Mouse (Mus musculus) liver (tissue): ENCODE measurements at regions not wholly inside any gene's neighbourhood (a gene's known extent, or its start where the extent isn't known, plus 50 kb on each side); places are given as distances from the start of the nearest gene placed in this dataset.

Experiments used
- DNase-seq: peaks from one replicate; pipeline ENCODE4 v3.0.0-alpha.2; 2020; ENCODE audit warnings: mixed read lengths

DNA sequence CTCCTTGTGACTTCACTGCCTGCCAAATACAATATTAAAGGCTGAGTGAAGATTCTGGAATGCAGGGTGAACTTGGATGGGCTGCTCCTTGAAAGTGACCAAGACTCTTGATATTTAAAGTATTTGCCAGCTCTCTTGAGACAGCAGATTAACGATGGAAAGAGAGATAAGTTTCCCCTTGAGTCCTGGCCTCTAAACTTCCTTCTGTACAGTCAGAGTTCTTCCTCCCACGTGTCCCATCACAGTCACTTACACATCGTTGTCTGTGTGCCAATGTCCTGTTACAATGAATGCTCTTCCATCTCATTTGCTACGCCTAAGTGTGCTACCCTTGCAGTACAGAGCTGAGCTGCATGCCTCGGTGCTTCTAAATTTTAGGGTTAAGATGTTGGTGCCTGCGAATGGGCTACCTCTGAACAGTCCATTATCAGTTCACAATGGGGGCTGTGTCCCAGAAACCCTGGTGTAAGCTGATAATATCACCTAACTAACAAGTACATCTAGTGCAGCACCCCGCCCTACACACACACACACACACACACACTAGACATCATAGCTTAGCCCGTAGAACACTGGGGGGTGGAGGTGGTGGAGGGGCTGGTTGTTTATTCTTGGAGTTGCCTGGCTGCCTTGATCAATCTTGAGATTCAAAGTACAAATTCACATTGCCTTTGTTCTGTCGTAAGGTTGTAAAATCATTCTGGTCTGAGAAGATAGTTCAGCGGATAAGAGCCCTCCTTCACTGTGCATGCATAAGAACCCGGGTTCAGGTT, 207.9 kb upstream of the Pgrmc2 start:
- no peak for DNase-seq

DNA sequence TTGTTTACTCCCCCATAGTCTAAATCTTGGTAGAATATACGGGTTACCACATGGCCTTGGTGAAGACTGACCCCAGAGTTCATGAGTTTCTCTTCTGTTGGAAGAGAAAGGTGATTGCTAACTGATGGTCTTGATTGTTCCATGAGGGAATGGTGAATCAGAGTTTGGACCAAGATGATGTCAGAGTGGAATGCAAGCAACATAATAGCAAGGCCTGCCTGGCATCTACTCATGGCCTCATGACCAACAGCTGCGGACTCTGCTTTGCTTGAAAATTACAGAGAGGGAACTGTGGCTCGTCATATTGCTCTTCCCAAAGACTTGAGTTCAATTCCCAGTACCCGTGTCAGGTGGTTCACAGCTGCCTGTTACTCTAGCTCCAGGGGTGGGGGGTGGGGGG, 205.9 kb upstream of the Pgrmc2 start:
- no peak for DNase-seq

DNA sequence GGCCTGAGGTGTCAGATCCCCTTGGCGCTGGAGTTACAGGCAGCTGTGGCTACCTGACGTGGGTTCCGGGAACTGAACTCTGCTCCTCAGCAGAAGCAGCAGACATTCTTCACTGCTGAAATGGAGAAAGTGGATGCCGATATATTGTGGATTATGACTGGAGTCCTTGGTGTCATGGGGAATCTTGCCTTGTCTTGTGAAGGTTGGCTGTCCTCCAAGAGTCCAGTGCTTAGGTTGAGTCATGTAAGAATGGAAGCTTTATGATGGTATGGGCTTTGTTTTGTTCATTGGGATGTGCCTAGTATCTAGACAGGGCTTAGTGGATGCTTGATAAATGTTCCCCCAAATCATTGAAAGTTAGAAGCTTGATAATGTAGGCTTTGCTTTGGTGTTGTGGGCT, 205.2 kb upstream of the Pgrmc2 start:
- no peak for DNase-seq

DNA sequence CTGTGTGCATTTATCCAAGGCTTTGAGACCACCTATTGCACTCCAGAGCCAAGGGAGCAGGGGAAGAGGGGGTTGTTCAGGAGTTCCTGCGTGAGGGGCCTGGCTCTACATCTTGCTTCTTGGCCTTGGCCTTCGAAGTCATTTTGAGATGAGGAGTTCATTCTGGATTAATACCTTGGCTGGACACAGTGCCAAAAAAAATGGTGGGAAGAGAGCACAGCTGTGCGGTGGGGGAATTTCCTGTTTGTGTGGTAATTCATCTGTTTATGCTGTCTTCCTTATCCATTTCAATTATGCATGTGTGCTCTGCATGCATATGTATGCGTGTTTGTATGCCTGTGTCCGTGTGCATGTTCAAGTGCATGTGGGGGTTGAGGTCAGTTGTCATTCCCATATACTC, 202.5 kb upstream of the Pgrmc2 start:
- no peak for DNase-seq

DNA sequence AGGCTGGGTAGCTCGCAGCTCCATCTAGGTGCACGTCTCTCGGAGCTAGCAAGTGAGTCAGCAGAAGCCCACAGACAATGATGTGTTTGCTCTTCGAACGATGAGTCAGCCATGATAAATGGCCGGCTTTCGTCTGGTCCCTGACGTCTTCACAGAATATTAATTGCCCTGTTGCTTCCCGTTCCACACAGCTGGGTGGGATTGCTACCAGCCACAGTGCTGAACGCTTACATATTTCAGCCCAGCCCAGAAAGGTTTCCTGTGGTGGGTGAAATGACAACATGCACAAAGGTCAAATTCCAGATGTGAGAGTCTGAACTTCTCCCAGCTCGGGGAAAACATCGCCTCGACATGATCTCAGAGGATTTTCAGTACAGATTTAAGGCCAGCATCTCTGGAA, 202.1 kb upstream of the Pgrmc2 start:
- peak; percentile 34 for DNase-seq

DNA sequence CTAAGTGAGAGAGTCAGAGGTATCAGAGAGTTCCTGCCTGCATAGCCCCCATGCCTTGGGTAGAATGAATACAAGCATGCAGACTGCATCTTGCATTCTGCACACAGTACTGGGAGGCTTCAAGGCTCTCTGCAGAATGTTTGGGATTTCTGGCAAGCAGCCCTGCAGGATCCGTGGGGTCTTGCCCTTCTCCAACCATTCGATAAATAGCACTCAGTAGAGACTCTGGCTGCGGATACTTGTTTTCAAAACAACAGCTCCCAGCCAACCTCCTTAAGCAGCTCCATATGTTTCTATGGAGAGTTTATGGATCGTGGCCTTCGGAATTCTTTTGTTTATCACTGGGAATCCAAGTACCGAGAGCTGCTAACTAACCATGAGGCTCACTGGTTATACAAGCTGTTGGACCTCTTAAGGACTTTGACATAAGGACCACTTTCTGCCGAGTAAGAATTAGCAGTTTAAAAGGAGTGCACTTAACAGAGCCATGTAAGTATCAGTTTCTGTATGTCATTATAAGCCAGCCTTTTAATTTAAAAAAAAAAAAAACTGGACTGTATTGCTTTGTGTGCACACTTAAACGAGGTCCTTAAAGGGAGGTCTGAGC, 199.7 kb upstream of the Pgrmc2 start:
- DNase-seq = no peak

DNA sequence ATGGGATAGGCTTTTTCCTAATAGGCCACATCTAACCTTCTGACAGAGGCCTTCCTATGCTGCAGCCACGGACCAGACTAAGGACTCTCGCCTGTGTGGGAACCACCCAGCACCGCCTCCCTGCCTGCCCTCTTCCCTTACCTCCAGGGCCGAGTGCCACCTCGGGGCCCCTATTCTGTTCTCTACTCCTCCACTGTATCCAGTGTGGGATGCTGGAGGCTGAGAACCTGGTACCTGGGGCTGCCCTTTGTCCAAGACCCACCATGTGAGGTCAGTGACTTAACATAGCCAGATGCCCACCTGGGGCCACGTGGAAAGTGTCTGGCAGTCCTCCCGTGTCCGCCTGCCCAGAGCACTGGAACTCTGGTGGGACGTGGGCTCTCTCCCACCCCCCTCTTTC, 193.2 kb upstream of the Pgrmc2 start:
- no peak for DNase-seq

DNA sequence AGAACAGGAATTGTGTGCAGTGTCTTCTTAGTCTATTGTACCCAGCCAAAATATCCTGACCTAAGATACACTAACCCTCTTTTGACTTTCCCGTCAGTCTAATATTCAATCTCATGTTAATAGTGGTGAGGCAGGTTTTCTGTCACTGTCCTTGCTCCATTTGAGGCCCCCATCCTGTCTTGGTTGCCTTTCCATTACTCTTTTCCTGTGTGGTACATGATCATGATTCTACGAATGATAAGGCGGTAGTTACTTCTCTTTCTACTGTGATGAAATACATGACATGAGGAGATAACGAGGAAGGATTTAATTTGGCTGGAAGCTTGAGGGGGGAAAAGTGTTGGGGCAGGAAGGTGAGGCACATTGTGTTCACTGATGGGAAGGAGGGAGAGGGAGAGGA, 185.7 kb upstream of the Pgrmc2 start:
- DNase-seq = no peak

DNA sequence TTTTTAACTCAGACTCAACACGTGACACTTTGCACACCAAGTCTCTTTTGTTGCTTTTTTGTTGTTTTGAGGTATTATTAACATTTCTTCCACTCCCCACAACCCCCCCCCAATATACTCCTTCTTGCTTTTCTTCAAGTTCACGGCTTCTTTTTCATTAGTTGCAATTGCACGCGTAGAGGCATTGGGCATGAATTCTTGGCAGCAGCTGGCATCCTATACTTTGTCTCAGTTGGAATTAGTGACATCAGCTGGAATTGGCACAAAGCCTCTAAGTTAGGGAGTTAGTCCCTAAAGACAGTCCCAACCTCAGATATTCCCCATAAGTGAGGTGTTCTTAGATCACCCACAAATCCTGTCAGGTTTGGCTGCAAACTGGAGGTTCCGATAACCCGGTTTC, 183.4 kb upstream of the Pgrmc2 start:
- no peak for DNase-seq

DNA sequence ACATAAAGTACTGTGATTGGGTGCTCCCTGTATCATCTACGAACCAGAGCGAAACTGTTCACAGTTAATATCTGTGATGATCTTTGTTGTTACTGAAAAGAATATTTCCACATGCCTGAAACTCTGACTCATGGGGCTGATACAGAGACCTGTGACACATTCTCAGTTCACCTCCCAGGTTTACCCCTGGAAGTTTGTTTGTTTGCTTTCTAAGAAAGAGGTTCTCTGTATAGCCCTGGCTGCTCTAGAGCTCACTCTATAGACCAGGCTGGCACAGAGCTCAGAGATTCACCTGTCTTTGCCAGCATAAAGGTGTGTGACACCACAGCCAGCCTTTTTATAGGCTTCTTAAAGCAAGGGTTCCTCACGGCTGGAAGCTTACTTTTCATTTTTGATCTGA, 182.6 kb upstream of the Pgrmc2 start:
- DNase-seq = no peak

DNA sequence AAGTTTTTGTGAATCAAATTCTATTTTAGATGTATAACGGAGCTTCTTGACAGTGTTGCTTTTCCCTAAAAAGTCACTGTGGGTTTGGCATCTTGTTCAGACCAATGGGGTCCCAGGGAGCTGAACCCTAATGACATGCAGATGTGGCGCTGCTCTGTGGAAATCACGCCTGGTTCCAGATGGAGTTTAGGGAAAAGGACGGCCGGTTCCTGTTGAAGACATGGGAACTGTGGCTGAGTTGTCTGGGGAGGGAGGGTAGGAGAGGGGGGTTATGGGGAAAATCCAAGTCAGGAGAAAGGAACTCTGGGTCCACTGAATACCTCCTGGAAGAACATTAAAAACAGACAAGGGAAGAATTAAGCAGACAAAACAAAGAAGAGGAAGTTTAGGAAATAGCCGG, 175.4 kb upstream of the Pgrmc2 start:
- no peak for DNase-seq

DNA sequence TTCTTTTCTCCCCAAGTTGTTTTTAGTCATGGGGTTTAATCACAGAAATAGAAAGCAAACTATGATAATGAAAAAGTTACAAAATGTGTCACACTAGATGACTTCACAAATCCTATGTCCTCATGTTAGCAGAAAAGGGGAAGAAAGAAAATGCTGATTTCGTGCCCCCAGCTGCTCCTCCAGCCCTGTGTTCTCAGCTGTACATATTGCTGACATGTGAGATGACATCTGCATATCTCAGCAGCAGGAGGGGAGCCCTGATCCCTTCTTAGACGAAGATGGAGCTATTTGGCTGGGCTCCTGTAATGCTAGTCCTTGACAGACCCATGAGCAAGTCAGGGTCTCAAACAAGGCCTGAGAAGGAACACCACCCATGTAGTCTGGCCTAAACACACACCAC, 162.1 kb upstream of the Pgrmc2 start:
- DNase-seq = no peak

DNA sequence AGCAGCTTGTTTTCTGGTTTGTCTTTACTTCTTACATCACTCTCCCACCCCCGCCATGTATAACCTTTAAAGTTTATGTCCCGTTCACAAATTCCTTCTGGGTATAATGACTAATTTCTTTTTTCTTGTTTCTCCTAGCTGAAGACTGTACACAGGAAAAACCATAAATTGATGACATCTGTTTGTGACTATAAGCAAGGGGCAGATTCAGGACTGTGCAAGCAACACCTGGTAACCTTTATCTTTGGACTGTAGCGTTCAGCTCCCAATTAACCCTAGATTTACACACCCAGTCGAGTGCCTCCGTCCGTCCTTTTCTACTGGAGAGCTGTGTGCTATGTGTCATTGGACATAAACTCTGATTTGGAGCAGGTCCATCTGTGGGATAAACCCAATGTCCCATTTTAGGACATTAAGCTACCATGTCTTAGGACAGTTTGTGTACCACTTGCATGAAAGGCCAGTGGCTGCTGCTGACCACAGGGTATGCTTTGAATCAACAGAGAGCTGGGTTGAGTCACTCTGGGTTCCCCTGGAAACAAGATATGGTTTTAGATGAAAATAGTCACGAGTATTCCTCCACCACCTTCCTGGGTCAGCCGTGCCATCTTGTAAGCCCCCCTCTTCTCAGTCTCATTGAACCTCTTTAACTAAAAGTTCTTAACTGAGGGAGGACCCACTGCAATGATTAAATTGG, 159.2 kb upstream of the Pgrmc2 start:
- no peak for DNase-seq

DNA sequence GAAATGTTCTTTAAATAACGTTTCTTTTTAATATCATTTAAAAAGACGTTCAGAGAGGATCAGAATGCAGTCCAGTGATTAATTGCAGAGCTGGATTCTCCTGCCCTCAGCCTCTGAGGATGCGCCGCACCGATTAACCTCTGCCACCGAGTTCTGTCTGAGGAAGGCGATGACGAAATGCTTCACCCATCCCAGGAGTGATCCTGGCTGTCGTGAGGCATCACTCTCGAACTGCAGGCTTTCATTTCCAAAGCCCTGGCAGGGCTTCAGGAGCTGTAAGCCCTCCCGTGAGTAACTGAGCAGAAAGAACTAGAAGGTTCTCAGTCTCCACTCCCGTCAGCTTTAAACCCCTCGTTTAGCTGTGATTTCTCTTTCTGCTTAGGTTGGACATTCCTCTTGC, 157.0 kb upstream of the Pgrmc2 start:
- DNase-seq = no peak

DNA sequence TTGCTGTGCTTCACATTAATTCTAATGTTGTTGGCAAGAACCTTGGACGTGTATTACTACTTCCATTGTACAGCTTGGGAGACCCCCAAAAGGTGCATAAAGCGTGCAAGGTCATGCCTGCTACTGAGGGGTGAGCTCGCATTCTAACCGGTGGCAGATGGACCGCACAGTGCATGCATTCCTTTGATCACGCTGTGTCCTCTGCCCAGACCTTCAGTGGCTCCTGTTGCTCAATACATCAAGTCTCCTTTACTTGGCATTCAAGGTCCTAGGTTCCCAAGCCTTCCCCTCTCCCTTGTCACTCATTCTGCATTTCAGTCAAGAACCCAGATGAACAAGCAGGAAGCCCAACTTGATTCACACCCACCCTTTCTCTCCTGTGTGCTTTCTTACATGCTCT, 156.4 kb upstream of the Pgrmc2 start:
- no peak for DNase-seq

DNA sequence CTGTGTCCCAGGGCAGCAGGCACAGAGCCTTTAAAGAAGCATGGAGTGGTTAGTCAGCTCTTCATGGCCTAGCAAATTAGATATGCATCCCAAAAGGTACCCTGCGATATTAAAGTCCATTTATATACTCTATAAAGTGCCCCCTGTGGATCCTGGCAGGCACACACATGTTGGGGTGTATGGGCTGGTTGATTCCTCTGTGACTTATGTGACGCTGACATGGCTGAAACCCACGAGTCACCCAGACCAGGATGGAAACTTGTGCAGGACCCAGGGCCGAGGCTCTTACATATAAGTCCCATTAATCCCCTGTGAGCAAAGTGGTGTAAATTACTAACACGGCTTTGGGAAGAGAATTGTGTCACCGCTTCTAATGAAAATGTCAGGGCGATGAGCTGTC, 155.2 kb upstream of the Pgrmc2 start:
- DNase-seq = no peak

DNA sequence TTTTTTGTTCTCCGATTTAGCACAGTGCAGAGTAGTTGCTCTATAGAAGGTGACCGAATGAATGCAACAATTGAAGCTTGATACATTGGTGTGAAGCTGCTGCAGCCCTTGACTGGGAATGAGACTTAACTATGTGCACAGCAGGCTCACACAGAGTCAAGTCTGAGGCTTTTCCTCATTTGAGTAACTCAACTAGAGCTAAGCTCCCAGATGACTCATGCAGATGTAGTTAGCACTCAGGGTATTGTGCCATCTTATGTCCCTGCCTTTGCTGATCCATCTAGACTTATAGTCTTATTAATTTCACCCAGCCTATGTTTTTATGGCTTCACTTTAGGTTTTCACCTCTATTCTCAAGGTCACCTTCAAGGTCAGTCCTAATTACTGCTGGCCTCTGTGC, 152.8 kb upstream of the Pgrmc2 start:
- DNase-seq = no peak

DNA sequence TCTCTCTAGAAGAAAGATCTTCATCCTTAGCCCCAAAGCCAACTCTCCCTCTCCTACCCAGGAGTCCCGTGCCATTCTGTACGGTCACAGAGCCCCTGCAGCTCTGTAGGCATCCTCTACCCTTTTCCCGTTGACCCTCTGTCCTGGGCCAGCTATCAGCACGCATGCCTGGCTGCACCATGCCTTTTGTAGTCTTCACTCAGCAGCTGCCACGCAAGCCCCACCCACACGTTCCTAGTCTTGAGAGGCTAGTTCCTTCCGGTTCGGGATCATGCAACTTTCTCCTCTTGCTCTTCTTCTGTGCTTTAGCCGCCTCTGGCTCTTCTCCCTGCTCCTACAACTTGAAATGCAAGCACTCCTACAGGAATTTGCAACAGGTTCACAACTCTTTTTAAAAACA, 152.1 kb upstream of the Pgrmc2 start:
- no peak for DNase-seq

DNA sequence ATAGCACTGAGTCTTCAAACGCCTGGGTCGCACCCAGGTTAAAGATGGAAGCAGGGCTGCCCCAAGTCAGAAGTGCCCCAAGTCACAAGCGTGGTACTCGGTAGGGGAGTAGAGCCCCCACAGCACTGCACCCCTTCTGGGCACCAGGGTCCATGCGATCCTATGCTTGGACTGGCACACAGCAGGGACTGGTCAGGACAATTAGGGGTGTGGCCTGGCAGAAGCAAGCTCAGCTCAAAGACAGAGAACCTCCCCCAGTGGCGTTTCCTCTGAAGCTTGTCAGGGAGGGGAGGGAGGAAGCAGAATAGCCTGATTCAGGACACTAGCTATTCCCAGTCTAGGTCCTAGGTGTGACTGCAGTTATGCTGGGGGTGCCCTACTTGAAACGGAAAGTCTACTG, 151.3 kb upstream of the Pgrmc2 start:
- no peak for DNase-seq

DNA sequence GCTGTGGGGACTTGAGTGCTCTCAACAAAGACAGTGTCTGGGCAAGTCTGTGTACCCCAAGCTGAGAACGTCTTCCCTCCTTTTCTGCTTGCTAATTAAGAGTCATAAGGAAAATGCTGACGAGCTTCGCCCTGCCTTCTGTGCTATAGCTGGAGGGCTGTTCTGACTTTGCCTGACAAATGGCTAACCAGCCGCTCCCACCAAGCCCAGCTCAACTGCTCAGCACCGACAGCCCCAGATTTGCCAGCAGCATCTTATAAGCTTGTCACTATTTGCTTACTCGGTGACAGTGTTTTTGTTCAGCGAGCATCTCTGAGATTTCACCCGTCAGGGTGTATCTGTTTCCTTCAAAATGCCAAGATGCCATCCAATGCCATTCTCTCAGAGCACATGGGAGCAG, 150.6 kb upstream of the Pgrmc2 start:
- no peak for DNase-seq

DNA sequence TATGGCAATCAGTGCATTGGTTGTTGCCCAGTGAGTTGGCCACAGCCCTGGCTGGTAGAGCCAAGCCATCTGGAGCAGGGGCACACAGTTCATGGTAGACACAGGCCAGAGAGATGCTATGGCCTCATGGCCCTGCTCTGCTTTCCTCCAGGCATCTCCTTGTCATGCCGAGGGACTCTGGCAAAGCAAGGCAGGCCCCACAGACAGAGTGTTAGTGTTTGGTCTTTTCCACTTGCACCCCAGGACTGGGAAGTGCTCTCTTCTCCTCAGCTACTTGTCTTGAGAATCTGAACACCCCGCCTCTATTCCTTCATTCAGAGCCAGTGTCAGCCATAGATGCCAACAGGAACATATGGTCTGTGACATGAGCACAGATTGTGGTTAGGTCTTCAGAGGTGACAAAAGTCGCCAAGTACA, 148.1 kb upstream of the Pgrmc2 start:
- no peak for DNase-seq

DNA sequence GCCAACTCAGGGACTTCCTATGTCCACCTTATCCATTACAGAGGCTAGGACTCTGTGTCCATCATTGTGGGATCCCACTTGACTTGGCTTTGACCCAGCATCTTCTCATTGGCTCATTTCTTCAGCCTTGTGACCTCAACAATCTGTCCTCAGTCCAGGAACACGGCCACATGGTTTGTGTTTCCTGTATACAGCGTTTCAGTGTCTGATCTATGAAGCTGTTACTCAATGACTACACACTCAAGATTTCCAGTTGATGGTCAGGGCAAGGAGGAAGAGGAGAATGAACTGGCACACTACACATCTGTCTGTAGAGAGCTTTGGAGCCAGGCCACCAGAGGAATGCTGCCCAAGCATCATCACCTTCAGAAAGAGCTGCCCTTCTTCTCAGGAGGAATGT, 146.6 kb upstream of the Pgrmc2 start:
- DNase-seq = no peak

DNA sequence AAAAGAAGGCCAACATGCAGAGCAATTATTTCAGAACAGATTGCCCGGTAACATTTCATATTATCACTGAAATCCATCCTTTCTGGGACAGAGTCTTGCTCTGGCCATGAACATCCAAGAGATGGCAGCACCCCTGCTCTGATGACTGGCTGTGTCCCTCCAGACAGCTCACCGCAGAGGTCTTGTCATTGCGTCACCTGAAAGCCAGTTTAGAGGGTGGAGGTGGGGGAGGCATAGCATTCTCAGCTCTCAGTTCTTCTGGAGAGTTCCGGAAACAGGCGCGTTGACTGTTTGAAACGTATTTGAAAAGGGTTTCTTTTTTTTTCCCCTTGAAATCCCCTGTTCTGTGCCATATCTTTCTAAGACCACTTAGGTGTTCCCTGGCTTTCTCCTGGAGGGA, 145.7 kb upstream of the Pgrmc2 start:
- DNase-seq = peak; percentile 43

DNA sequence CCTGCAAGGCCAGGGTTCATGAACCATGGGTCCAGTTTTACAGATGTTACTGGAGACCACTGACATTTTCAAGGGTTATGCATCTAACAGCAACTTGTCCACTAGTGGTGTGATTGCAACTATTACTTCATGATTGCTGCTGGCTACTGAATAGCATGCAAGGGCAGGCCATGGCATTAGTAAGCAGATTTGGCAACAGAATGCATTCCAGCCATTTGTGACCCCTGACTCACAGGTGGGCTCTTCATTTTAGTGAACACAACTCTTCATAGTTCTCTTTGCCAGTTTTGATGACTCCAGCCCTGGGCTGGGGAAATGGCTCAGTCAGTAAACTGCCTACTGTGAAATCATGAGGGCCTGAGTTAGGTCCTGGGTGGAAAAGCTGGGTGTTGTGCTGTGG, 137.9 kb upstream of the Pgrmc2 start:
- DNase-seq = no peak

DNA sequence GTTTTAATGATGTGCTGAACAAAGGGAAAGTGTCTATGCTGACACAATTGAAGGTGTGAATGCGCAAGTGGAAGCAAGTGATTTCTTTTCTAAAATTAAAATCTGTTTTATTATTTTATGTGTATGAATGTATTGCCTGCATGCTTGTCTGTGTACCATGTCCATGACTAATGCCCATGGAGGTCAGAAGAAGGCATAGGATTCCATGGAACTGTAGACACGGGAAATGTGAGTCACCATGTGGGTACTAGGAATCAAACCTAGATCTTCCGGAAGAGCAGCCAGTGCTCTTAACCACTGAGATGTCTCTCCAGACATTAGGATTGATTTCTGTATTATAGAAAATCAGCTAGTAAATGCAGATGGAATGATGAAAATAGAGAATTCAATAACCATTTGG, 134.9 kb upstream of the Pgrmc2 start:
- DNase-seq = no peak
